Mouse (Mus musculus): Measurements from ENCODE around the gene Dohh.

The Dohh gene

DNA sequence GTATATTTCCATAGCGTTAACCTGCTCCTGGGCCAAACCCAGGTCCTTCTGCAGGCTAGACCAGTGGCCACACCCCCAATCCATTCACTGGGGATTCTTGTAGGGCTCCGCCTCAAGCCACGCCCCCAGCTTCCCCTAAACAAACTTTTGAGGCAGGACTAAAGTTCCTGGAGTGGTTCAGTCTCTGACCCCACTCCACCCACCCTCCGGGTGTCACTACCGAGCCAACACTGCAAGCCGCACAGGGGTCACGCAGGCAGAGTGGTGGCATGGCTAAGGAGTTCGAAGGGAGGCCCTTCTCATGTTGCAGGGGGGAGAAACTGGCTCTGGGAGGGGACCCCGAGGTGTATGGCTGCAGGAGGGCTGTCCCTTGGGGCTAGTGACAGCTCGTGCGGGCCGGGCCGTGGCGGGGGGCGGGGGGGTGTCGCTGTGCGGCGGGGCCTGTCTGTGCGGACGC is 45.4 kb downstream of the Dohh start:
- peak; percentile 80 for DNase-seq (ENCODE audit: low spot score in 2 of 2)

DNA sequence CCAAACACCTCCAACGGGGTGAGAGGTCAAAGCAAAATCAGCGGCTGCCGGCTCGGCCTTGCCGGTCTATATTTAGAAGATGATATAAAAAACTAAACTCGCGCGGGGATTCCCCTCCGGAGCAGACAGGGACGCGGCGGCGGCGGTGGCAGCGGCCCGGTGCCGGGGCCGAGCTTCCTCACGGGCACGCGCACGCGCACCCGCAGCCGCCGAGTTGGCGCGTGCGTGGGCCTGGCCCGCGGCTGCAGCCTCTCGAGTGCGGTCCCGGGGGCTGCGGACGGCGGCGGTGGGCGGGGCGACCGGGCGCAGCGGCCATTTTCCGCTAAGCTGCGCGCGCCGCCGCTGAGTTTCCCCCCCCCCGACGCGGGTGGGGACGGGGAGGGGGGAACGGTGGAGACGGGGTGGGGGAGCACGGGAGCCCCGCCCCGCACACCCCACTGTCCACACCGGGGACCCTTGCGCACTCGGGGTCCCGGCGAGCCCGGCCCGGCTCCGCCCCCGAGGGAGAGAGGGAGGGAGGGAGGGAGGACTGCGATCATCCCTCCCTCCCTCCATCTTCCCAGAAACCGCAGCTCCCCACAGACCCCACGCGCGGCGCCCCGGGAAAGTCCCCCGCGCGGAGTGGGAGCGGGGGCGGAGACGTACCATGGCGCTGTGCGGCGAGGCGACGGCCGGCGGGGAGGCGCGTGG is 46.1 kb downstream of the Dohh start:
- DNase-seq (ENCODE audit: low spot score in 2 of 2) = peak; percentile 74 to 79

DNA sequence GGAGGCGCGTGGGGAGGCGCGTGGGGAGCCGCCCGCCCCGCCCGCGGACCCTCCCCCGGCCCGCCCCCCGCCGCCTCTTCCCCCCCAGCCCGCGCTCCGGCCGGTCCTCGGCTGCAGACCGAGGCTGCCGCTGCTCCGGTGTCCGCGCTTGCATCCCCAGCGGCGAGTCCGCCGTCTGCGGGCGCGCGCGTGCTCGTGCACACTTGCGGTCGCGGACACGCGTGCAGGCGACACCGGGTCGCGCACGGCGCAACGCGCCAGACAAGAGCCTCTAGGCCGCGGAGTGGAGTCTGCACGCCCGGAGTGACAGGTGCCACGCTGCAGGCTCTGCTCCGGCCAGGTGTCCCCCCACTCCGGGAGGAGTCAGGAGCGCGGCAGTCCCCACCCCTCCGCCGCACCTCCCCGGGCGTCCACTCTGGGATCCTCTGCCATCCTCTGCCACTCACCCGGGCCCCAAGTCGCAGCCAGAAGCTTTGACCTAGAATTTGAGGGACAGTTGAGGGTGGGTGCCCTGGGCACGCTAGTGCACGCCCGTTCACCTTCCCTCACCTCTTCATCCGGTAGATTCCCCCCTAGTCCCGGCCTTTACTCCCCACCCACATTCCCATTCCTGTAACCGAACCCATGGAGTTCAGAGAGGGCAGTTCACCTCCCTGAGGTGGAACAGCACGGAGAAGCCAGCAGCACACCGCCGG is 46.8 kb downstream of the Dohh start:
- peak; percentile 61 for DNase-seq (ENCODE audit: low spot score in 2 of 2)

DNA sequence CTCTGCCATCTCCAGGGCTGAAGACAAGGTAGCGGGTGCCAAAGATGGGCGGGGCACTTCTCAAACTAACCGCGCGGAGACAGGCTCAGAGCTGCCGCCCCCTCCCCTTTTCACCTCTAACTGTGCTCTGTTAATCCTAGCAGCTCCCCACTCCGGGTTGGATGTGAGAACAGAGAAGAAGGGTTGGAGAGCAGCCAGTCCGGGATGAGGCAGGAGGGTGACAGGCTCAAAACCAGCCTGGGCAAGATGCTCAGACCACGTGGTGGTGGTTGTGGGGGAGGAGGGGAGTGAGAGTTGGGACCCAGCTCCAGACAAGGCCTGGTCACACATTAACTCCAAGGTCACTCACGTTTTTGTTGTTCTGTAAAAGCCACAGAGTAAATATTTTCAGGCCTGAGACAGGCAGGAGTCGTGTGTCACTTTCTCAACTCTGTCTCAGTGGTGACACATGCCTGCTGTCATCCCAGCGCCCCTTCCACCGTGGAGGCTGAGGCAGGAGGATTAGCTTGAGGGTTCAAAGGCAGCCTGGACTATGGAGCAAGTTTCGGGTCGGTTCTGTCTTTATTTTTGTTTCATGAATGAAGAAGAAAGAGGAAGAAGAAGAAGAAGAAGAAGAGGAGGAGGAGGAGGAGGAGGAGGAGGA is 47.4 kb downstream of the Dohh start:
- DNase-seq (ENCODE audit: low spot score in 2 of 2) = peak; percentile 20 to 58

DNA sequence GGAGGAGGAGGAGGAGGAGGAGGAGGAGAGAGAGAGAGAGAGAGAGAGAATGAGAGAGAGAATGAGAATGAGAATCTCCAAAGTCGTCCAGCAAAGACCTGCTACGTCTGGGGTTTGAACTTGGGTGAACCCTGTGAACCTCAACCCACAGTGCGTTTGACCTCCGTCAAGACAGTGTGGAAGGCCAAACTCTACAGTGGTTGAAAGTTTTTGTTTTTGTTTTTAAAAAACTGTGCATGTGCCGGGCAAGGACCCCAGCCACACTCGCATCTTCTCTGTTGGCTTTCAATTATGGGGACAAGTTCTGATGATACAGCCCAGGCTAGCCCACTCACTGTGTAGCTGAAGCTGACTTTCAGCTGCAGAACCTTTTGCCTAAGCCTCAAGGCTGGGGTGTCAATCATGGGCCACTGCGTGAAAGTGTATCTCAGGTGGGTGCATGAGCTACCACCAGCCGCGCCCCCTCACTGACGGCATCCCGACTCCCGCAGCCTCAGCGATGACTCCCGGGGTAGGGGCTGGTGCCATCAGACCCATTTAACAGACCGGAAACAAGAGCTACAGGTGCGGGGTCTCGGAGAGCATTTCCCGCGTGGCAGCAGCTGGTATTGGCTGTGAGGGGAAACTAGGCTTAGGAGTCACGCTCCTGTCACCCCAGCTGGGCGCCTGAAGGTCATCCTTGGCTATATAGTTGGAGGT is 48.1 kb downstream of the Dohh start:
- DNase-seq (ENCODE audit: low spot score in 2 of 2) = peak; percentile 22 to 58

DNA sequence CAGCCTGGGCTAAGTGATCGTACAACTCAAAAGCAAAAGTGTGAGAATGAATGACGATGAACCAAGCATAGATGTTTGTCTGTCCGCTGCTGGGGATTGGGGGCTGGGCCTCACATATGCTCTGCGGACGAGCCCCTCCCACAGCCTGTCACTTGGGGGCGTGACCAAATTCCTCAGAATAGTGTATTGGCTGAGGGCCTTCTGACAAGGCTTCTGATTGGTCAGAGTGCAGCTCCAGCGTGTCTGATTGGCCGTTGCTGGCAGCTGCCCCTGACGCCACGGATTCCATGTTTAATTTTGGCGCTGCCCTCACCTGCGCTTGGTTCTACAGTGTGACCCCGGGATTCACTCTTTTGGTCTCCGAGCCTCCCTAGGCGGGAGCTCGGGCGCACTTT is 48.6 kb downstream of the Dohh start:
- DNase-seq (ENCODE audit: low spot score in 2 of 2) = peak; percentile 89 to 91

DNA sequence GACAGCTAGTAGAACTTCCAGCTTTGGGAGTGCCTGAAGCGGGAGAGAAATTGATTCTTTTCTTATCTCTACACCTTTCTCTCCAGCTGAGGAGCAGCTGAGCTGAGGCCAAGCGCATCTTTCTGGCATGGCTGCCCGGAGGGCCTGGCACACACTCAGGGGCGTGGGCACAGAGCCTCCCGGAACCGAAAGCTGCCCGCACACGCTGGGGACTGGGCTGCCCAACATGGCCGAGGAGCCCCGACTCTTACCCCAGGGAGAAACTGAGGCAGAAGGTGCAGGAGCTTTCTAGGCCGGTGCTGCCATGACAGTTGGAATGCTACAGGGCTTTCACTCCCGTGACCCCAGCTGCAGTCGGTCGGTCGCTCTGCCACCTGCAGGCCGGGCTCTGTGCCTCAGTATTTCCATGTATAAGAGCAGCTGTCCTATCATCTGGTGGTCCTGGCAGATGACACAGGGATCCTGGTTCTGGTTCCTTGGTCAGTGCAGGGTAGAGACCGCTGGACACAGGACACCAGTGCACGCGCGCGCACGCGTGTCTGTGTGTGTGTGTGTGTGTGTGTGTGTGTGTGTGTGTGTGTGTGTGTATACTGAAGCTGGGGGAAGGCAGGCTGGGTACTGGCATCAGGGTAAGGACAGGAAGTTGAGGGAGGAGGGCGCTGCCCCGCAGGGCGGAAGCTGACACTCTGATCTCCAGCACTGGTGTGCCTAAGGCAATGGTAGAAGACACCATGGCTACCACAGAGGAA is 49.5 kb downstream of the Dohh start:
- peak; percentile 35 to 57 for DNase-seq (ENCODE audit: low spot score in 2 of 2)

DNA sequence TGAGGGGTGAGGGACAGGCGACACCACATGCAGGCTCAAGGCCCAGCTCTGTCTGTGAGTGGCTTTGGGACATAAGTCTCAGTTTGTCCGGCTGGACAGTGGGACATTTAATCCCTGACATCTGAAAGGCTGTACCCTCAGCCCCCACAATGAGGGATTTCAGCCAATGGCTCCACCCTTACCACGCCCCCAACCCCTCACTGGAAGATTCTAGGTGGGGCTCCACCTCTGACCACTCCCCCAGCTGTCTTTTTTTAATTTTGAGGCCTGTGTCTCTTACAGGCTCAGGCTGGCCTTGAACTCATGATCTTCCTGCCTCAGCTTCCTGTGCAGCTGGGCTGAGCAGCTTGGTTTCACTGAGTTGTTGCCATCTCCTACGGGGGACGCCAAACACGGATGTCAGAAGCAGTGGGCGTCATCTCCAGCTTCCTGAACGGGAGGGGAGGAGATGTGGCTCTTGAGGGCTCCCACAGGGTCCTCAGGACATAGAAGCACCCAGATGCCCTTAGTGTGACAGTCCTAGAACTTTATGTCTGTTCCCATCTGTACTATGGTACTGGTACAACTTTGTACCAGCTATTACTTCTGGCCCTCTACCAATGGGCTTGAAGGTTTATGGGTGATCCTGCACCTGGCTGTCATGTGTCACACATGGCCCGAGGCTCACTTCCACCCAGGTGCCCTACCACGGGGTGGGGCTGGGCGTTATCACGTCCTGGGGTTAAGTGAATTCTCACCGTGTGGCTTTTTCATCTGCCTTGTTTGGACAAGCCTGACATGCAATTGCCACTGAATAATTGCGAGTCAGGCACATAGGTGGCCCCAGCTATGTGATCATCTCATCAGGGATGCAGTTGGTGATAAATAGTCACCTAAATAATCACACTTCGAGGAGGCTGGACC is 50.4 kb downstream of the Dohh start:
- DNase-seq (ENCODE audit: low spot score in 2 of 2) = peak; percentile 19 to 55

DNA sequence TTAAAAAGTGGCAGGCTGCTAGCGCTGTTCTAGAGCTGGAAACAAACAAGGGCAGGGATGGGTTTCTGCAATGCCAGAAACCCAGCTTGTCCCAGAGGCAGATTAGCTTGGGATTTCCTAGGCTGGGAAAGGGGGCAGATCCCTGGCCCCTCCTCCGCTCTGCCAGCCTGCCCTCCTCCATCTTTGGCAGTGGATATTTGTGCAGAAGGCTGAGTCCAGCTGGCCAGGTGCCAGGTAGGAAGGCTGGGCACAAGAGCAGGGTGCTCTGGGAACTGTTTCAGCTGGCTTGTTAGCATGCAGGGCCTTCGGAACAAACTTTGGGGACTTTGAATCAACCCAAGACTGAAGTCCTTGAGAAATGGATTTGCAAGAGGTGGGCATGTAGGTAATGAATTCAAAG is 51.2 kb downstream of the Dohh start:
- peak; percentile 62 to 70 for DNase-seq (ENCODE audit: low spot score in 2 of 2)

Data from urinary bladder, postnatal 4 days (tissue).